Mouse (Mus musculus): ENCODE measurements at regions not wholly inside any gene's neighbourhood (a gene's known extent, or its start where the extent isn't known, plus 50 kb on each side); places are given as distances from the start of the nearest gene placed in this dataset.
A peak's percentile ranks its signal among the peaks of the same experiment; 100 is the strongest.

GRCm38 (mm10) chr13:53586771-53587170 is 113.9 kb upstream of the Msx2 start:
- no peak for DNase-seq (ENCODE audit: low spot score in 2 of 2)

- DNase-seq (ENCODE audit: low spot score in 2 of 2): peak in 1 of 2 experiments; percentile 6
Measured at GRCm38 (mm10) chr13:53584504-53585130, 111.7 kb upstream of the Msx2 start.

GRCm38 (mm10) chr13:53553876-53554577 is 81.2 kb upstream of the Msx2 start:
- no peak for DNase-seq (ENCODE audit: low spot score in 2 of 2)

- DNase-seq (ENCODE audit: low spot score in 2 of 2): no peak
Measured at GRCm38 (mm10) chr13:53553192-53553875, 80.5 kb upstream of the Msx2 start.

GRCm38 (mm10) chr13:53548396-53548795 is 75.5 kb upstream of the Msx2 start:
- no peak for DNase-seq (ENCODE audit: low spot score in 2 of 2)

GRCm38 (mm10) chr13:53543291-53543690 is 70.4 kb upstream of the Msx2 start:
- DNase-seq (ENCODE audit: low spot score in 2 of 2): no peak

GRCm38 (mm10) chr13:53539797-53540196 is 66.9 kb upstream of the Msx2 start:
- no peak for DNase-seq (ENCODE audit: low spot score in 2 of 2)

- DNase-seq (ENCODE audit: low spot score in 2 of 2): no peak
Measured at GRCm38 (mm10) chr13:53537937-53538336, 65.1 kb upstream of the Msx2 start.

- DNase-seq (ENCODE audit: low spot score in 2 of 2): no peak
Measured at GRCm38 (mm10) chr13:53535781-53536425, 63.0 kb upstream of the Msx2 start.

- DNase-seq (ENCODE audit: low spot score in 2 of 2): no peak
Measured at GRCm38 (mm10) chr13:53533738-53534137, 60.9 kb upstream of the Msx2 start.

GRCm38 (mm10) chr13:53526880-53527279 is 54.0 kb upstream of the Msx2 start:
- DNase-seq (ENCODE audit: low spot score in 2 of 2): no peak

GRCm38 (mm10) chr13:53522807-53523206 is 49.9 kb upstream of the Msx2 start:
- DNase-seq (ENCODE audit: low spot score in 2 of 2): no peak
